Mouse (Mus musculus): ENCODE results near the gene Pstpip1. TPM values are rescaled to one million over a fixed set of nuclear protein-coding genes. Genes with fewer than 3 reads are reported as not detected.

Gene Pstpip1
- polyA plus RNA-seq, 1 experiment, result 1.0 TPM

GRCm38 (mm10) chr9:56141776-56142175 lies 52.0 kb downstream of the Pstpip1 start:
- Histone ChIP-seq H3ac (ENCODE audit: control insufficient read depth, insufficient read length, low read depth) (no peak overlapping the region), H3K79me2 (ENCODE audit: control insufficient read depth, insufficient read depth) (no peaks in the 10 kb centered on the region), H3K4me3 (ENCODE audit: insufficient read depth, poor library complexity, severe bottlenecking) (no peak overlapping the region), H3K36me3 (ENCODE audit: control insufficient read depth, insufficient read depth) (peaks cover 6% of the 10 kb centered on the region), H3K79me3 (ENCODE audit: low read depth) (no peaks in the 10 kb centered on the region), H3K27me3 (ENCODE audit: control insufficient read depth, insufficient read depth, insufficient read length) (no peaks in the 10 kb centered on the region)
- TF ChIP-seq MAX (IDR thresholded peaks at IDR 0.05) (no peak), FOSL1 (IDR thresholded peaks at IDR 0.05; ENCODE audit: insufficient read depth, low read length, poor library complexity, severe bottlenecking) (no peak), CEBPB (IDR thresholded peaks at IDR 0.05; ENCODE audit: low read depth) (no peak), MYOD1 (IDR thresholded peaks at IDR 0.05; ENCODE audit: control insufficient read depth, insufficient read length, low read depth) (no peak)

- Histone ChIP-seq H3K27me3 (ENCODE audit: control insufficient read depth, insufficient read depth, insufficient read length) (no peaks in the 10 kb centered on the region), H3K79me2 (ENCODE audit: control insufficient read depth, insufficient read depth) (peaks cover 10% of the 10 kb centered on the region), H3ac (ENCODE audit: control insufficient read depth, insufficient read length, low read depth) (no peak overlapping the region), H3K79me3 (ENCODE audit: low read depth) (peaks cover 5% of the 10 kb centered on the region), H3K4me3 (ENCODE audit: insufficient read depth, poor library complexity, severe bottlenecking) (no peak overlapping the region), H3K36me3 (ENCODE audit: control insufficient read depth, insufficient read depth) (peaks cover 6% of the 10 kb centered on the region)
- TF ChIP-seq CEBPB (IDR thresholded peaks at IDR 0.05; ENCODE audit: low read depth) (no peak), USF1 (IDR thresholded peaks at IDR 0.05; ENCODE audit: low read depth) (no peak), MYOG (IDR thresholded peaks at IDR 0.05; ENCODE audit: control insufficient read depth, extremely low read depth, insufficient read length) (no peak), CTCF (IDR thresholded peaks at IDR 0.05; ENCODE audit: control insufficient read depth, insufficient read depth, insufficient read length) (no peak), MAX (IDR thresholded peaks at IDR 0.05) (no peak), FOSL1 (IDR thresholded peaks at IDR 0.05; ENCODE audit: insufficient read depth, low read length, poor library complexity, severe bottlenecking) (no peak), MYOD1 (IDR thresholded peaks at IDR 0.05; ENCODE audit: control insufficient read depth, insufficient read length, low read depth) (no peak)
These were observed 54.7 kb downstream of the Pstpip1 start for GRCm38 (mm10) chr9:56144366-56145003.

GRCm38 (mm10) chr9:56146326-56146923 lies 56.7 kb downstream of the Pstpip1 start:
- Histone ChIP-seq H3K36me3 (ENCODE audit: control insufficient read depth, insufficient read depth) (peaks cover 6% of the 10 kb centered on the region), H3K27me3 (ENCODE audit: control insufficient read depth, insufficient read depth, insufficient read length) (no peaks in the 10 kb centered on the region), H3ac (ENCODE audit: control insufficient read depth, insufficient read length, low read depth) (no peak overlapping the region), H3K4me3 (ENCODE audit: insufficient read depth, poor library complexity, severe bottlenecking) (no peak overlapping the region), H3K79me2 (ENCODE audit: control insufficient read depth, insufficient read depth) (peaks cover 28% of the 10 kb centered on the region), H3K79me3 (ENCODE audit: low read depth) (peaks cover 10% of the 10 kb centered on the region)
- TF ChIP-seq MYOD1 (IDR thresholded peaks at IDR 0.05; ENCODE audit: control insufficient read depth, insufficient read length, low read depth) (no peak), FOSL1 (IDR thresholded peaks at IDR 0.05; ENCODE audit: insufficient read depth, low read length, poor library complexity, severe bottlenecking) (no peak), MYOG (IDR thresholded peaks at IDR 0.05; ENCODE audit: control insufficient read depth, extremely low read depth, insufficient read length) (no peak), USF1 (IDR thresholded peaks at IDR 0.05; ENCODE audit: low read depth) (no peak), CTCF (IDR thresholded peaks at IDR 0.05; ENCODE audit: control insufficient read depth, insufficient read depth, insufficient read length) (no peak), MAX (IDR thresholded peaks at IDR 0.05) (no peak), CEBPB (IDR thresholded peaks at IDR 0.05; ENCODE audit: low read depth) (no peak)

GRCm38 (mm10) chr9:56151745-56152481 lies 62.2 kb downstream of the Pstpip1 start:
- H3K79me2 ChIP-seq (ENCODE audit: control insufficient read depth, insufficient read depth), result peaks cover 81% of the 10 kb centered on the region
- no peak overlapping the region for H3ac ChIP-seq (ENCODE audit: control insufficient read depth, insufficient read length, low read depth)
- no peak overlapping the region for H3K4me3 ChIP-seq (ENCODE audit: insufficient read depth, poor library complexity, severe bottlenecking)
- TF ChIP-seq MYOD1 (IDR thresholded peaks at IDR 0.05; ENCODE audit: control insufficient read depth, insufficient read length, low read depth) (no peak), MYOG (IDR thresholded peaks at IDR 0.05; ENCODE audit: control insufficient read depth, extremely low read depth, insufficient read length) (no peak), FOSL1 (IDR thresholded peaks at IDR 0.05; ENCODE audit: insufficient read depth, low read length, poor library complexity, severe bottlenecking) (no peak), USF1 (IDR thresholded peaks at IDR 0.05; ENCODE audit: low read depth) (no peak), CEBPB (IDR thresholded peaks at IDR 0.05; ENCODE audit: low read depth) (no peak), MAX (IDR thresholded peaks at IDR 0.05) (no peak), CTCF (IDR thresholded peaks at IDR 0.05; ENCODE audit: control insufficient read depth, insufficient read depth, insufficient read length) (no peak)
- H3K27me3 ChIP-seq (ENCODE audit: control insufficient read depth, insufficient read depth, insufficient read length), result no peaks in the 10 kb centered on the region
- H3K79me3 ChIP-seq (ENCODE audit: low read depth), result peaks cover 17% of the 10 kb centered on the region
- H3K36me3 ChIP-seq (ENCODE audit: control insufficient read depth, insufficient read depth), result no peaks in the 10 kb centered on the region

GRCm38 (mm10) chr9:56152482-56153007 lies 62.8 kb downstream of the Pstpip1 start:
- H3K4me3 ChIP-seq (ENCODE audit: insufficient read depth, poor library complexity, severe bottlenecking), result no peak overlapping the region
- peaks cover 21% of the 10 kb centered on the region for H3K79me3 ChIP-seq (ENCODE audit: low read depth)
- no peaks in the 10 kb centered on the region for H3K27me3 ChIP-seq (ENCODE audit: control insufficient read depth, insufficient read depth, insufficient read length)
- no peak overlapping the region for H3ac ChIP-seq (ENCODE audit: control insufficient read depth, insufficient read length, low read depth)
- no peaks in the 10 kb centered on the region for H3K36me3 ChIP-seq (ENCODE audit: control insufficient read depth, insufficient read depth)
- TF ChIP-seq MYOG (IDR thresholded peaks at IDR 0.05; ENCODE audit: control insufficient read depth, extremely low read depth, insufficient read length) (no peak), FOSL1 (IDR thresholded peaks at IDR 0.05; ENCODE audit: insufficient read depth, low read length, poor library complexity, severe bottlenecking) (no peak), CEBPB (IDR thresholded peaks at IDR 0.05; ENCODE audit: low read depth) (no peak), MYOD1 (IDR thresholded peaks at IDR 0.05; ENCODE audit: control insufficient read depth, insufficient read length, low read depth) (no peak), USF1 (IDR thresholded peaks at IDR 0.05; ENCODE audit: low read depth) (no peak), CTCF (IDR thresholded peaks at IDR 0.05; ENCODE audit: control insufficient read depth, insufficient read depth, insufficient read length) (no peak), MAX (IDR thresholded peaks at IDR 0.05) (no peak)
- H3K79me2 ChIP-seq (ENCODE audit: control insufficient read depth, insufficient read depth), result peaks cover 88% of the 10 kb centered on the region

Measured in C2C12 (cell line).